Mouse (Mus musculus) lung, adult 2 months (tissue): ENCODE results near the gene Mrpl41. TPM values are rescaled to one million over a fixed set of nuclear protein-coding genes. Genes with fewer than 3 reads are reported as not detected.

Experiments used
- DNase-seq: peaks from one replicate; pipeline ENCODE4 v3.0.0; 2022
- H3K4me1 ChIP-seq: fragments of 200-500 bp; 2 replicates; pipeline ENCODE4 v1.6.1; 2011; ENCODE audit warnings: low read length; ENCODE audit not compliant: control insufficient read depth, insufficient read depth
- H3K4me3 ChIP-seq: fragments of 200-500 bp; replicated peaks from 2 replicates; pipeline ENCODE3; 2011; ENCODE audit warnings: low read depth, mild to moderate bottlenecking, control low read depth, low read length; ENCODE audit errors: extremely low read depth
- CTCF ChIP-seq: fragments of 200-500 bp; IDR thresholded peaks from 2 replicates; pipeline ENCODE4 v1.5.1; 2011; ENCODE audit warnings: mild to moderate bottlenecking, low read length, control low read depth; ENCODE audit not compliant: insufficient read depth
- POLR2A ChIP-seq: fragments of 200-500 bp; IDR thresholded peaks from 2 replicates; pipeline ENCODE4 v1.6.1; 2011; ENCODE audit warnings: low read depth, mild to moderate bottlenecking, control low read depth, low read length, borderline replicate concordance; ENCODE audit errors: extremely low read depth
- WGBS: fragments of 180-500 bp; shearing (Covaris S2); methylation state at CpG from one replicate; pipeline ENCODE4 v1.1.7; 2018; 5-methylcytosine and 5-hydroxymethylcytosine counted together
- polyA plus RNA-seq: library from polyadenylated mRNA; depleted of rRNA; stranded (reverse); fragments of >200 nt; gene quantifications from 2 replicates; pipeline ENCODE4 v1.2.3, GENCODE M21; 2012; rRNA removed

The Mrpl41 gene
- 17.8 and 23.4 TPM in 2 replicates for polyA plus RNA-seq

DNA sequence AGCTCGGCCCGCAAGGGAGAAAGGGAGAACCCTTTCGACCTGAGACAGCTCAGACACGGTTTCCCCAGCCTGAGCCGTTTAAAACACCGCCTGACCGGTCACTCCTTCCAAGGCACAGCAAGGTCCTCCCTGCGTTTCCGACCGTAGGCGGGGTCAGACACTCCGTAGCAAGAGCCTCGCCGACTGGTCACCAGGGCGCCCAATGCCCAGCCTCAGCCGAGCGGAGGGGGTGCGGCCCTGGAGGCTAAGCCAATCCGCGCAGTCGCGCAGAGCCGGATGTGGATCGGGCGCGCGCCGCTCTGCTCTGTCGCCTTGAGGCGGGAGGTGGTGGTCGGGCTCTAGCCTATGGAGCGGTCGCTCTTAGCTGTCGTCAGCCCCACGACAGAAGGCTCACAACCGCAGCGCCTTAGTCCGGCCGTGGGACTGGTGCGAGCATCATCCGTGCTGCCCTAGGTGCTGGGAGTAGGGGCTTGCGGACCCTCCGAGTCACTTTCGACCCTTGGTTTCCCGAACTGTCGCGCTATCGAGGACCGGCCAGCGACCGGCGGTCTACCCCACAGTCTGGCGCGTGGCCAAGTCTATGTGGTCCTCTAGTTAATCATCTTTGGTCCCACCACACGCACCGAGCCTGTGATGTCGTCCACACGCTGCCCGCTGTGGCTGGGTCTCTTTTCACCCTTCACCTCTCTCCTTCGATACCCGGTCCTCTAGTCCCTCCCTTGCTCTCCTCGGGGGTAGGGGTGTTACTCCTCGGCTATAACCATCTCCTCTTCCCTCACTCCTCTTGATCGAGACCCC lies at the start of gene Mrpl41:
Gene Mrpl41, minus strand, starts transcription at position 193 of the 798 bp plus-strand sequence.
- TF ChIP-seq POLR2A (peak; percentile 93), CTCF (no peak)
- under 1% methylated on average over 64 of the region's 64 CpGs for WGBS
- peak; percentile 89 for DNase-seq
- peak within 1 kb of the TSS; percentile 82 for H3K4me3 ChIP-seq
- 0 out of 2 replicates have a peak, but pooled peaks cover 3% of the 10 kb centered on the region for H3K4me1 ChIP-seq

DNA sequence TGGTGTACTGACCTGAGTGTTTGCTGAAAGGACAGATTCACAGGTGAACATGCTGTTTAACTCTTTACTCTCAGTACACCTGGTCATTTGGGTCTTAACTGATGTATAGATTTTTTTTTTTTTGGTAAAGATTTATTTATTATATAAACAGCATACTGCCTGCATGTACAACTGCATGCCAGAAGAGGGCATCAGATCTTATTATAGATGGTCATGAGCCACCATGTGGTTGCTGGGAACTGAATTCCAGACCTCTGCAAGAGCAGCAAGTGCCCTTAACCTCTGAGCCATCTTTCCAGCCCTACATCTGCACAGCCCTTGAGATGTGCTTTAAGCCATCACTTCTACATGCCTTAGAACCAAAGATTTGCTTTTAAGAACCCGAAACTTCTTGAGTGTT lies 47.8 kb upstream of the Mrpl41 start:
- TF ChIP-seq POLR2A: no peak
- TF ChIP-seq CTCF: no peak
- no peak for DNase-seq
- Histone ChIP-seq H3K4me3 (no peak overlapping the region), H3K4me1 (no peaks in the 10 kb centered on the region)
- WGBS: 90% methylated on average over 1 of the region's 1 CpGs

- no peak overlapping the region for H3K4me3 ChIP-seq
- no peak for TF ChIP-seq POLR2A
- no peak for TF ChIP-seq CTCF
- DNase-seq: no peak
- no peaks in the 10 kb centered on the region for H3K4me1 ChIP-seq
Observed at GRCm38 (mm10) chr2:25008250-25008649, 33.4 kb upstream of the Mrpl41 start.

GRCm38 (mm10) chr2:25006767-25007166 lies 31.9 kb upstream of the Mrpl41 start:
- TF ChIP-seq CTCF (no peak), POLR2A (no peak)
- Histone ChIP-seq H3K4me3 (no peak overlapping the region), H3K4me1 (no peaks in the 10 kb centered on the region)
- 90% methylated on average over 1 of the region's 1 CpGs for WGBS
- DNase-seq: no peak

DNA sequence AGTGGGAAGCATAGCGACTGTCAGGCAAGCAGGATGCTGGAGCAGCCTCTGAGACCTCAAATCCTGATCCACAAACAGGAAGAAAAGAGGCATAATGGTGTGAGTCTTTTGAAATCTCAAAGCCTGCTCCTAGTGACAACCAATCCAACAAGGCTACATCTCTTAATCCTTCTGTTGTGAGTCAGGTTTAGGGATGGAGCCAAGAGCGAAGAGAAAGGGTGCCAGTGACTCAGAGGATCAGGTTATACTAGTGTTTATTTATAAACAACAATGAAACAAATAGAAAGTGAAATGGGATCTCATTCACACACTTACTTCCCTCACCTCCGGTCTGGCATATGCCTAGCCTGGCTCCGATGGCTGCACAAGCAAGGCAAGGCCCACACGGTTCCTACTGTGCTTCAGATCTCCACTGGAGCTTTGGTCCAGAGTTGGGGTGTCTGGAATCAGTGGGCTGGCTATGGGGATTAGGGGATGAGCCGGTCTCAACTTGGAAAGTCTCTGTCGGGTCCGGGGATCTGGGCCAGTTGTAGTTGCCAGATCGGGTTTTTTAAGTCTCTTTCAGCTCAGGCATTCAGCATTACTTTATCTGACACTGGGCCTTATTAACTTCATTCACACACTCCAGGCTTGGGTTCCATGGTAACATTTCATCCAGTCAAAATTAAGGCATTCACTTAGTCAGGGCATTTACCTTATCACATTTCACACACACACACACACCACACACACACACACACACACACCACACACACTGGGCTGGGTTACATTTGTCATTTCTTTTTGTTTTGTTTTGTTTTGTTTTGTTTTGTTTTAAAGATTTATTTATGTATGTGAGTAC lies 29.3 kb upstream of the Mrpl41 start:
- no peak for DNase-seq
- Histone ChIP-seq H3K4me3 (no peak overlapping the region), H3K4me1 (no peaks in the 10 kb centered on the region)
- 79% methylated on average over 9 of the region's 9 CpGs for WGBS
- TF ChIP-seq CTCF: no peak
- TF ChIP-seq POLR2A: no peak

- Histone ChIP-seq H3K4me3 (no peak overlapping the region), H3K4me1 (no peaks in the 10 kb centered on the region)
- 66% methylated on average over 3 of the region's 3 CpGs for WGBS
- TF ChIP-seq POLR2A: no peak
- TF ChIP-seq CTCF: peak; percentile 61
- DNase-seq: no peak
Observed at GRCm38 (mm10) chr2:25000544-25001235, 25.8 kb upstream of the Mrpl41 start.

GRCm38 (mm10) chr2:24996471-24996870 lies 21.6 kb upstream of the Mrpl41 start:
- no peak for TF ChIP-seq CTCF
- no peaks in the 10 kb centered on the region for H3K4me1 ChIP-seq
- DNase-seq: no peak
- WGBS: 93% methylated on average over 2 of the region's 2 CpGs
- H3K4me3 ChIP-seq: no peak overlapping the region

- 93% methylated on average over 6 of the region's 6 CpGs for WGBS
- DNase-seq: no peak
- TF ChIP-seq POLR2A (no peak), CTCF (no peak)
- H3K4me3 ChIP-seq: no peak overlapping the region
- no peaks in the 10 kb centered on the region for H3K4me1 ChIP-seq
Observed at GRCm38 (mm10) chr2:24995332-24995731, 20.4 kb upstream of the Mrpl41 start.

- TF ChIP-seq CTCF: no peak
- no peak for TF ChIP-seq POLR2A
- no peak for DNase-seq
- Histone ChIP-seq H3K4me1 (no peaks in the 10 kb centered on the region), H3K4me3 (no peak overlapping the region)
- WGBS: 64% methylated on average over 2 of the region's 2 CpGs
Observed at GRCm38 (mm10) chr2:24987762-24988161, 12.9 kb upstream of the Mrpl41 start.
